Mouse (Mus musculus): ENCODE results near the gene Thsd7b.
A peak's percentile ranks its signal among the peaks of the same experiment; 100 is the strongest.
"Not testable (repeated sequence)": the region's sequence is repeated elsewhere in the genome, so short reads cannot be mapped to it uniquely, and the experiment has no call there.

Thsd7b gene

DNA sequence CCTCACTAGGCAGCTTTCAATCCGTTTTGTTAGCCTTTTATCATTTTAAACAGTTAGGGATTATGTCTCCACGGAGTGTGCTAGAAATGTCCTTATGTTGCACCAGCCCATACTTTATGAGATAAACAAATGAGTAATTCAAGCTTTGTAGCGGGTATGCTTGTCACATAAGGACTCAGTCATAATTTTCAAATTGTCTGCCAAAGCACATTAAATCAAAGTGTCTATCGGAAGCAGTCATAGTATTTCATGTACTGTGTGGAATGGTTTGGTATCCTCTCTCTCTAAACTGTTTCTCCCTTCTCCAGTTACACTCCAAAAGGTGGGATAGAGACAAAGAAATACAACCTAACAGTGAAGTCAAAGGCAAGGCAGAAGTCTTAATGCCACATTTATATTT lies 601.3 kb downstream of the Thsd7b start:
- DNase-seq, result no peak

DNA sequence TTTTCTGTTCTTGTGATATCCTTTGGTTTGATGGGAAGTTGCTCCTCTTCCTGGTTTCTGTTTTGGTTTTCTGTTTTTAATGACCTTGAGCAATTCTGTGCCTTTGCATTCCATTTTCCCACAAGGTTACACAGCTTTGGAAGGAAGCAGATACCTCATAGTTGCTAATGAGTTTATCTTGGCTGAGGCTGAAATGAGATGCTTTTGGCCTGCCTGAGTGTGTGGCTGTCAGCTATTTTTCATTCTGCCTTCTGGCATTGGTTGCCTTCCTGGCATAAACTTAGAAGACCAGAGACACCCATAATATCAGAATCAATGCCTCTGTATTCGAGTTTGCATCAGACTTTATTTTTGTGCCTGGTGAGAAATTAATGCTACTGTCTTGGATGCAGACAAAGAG lies 614.8 kb downstream of the Thsd7b start:
- DNase-seq, result no peak

DNA sequence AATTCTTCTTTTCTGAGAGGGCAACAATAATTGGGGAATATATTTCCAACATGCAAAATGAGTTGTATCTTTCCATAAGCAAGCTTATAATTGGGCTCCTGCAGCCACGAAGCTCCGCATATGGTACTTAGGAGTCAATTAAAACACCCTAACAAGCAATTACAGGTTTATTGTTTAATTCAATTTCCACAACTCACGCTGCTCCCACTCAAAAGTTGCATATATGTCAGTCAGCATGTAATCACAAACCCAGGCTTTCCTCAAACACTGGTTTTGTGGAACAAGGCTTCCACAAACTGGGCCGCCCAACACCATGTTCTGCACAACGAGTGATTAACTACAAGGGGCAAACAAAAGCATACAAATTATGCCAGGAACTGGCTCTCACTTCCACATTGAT lies 625.0 kb downstream of the Thsd7b start:
- DNase-seq, result no peak

DNA sequence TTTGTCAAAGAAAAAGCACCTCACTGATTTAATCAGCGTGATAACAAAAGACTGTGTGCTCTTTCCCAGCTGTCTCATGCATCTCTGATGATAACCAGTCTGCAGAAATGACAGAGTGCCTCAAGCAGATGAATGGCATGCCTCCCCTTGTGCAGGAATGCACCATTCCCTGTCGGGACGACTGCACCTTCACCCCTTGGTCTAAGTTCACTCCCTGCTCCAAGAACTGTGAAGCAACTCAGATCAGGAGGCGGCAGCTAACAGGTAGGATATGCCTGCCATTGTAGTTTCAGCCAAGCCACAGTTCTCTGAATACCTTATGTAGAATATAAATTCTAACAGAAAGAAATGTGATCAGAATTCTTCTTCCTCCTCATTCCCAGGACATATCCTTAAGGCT lies 642.4 kb downstream of the Thsd7b start:
- DNase-seq, result peak; percentile 23 to 36

DNA sequence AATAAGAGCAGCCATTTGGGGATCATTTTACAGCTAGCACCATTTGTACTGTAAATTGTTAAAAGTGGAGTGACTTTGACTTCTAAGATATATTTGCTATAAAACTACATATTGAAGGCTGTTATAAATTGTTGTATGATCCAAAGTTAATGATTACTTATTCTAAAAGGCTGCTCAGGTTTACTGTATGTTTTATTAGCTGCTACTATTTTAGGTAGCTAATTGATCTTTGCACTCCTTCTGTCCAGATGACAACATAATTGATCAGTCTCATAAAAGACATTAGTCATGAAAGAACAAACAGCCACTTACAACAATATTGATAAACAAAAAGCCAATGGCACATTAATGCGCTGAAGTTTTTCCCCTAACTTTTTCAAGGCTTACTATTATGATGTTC lies 644.5 kb downstream of the Thsd7b start:
- DNase-seq, result no peak

DNA sequence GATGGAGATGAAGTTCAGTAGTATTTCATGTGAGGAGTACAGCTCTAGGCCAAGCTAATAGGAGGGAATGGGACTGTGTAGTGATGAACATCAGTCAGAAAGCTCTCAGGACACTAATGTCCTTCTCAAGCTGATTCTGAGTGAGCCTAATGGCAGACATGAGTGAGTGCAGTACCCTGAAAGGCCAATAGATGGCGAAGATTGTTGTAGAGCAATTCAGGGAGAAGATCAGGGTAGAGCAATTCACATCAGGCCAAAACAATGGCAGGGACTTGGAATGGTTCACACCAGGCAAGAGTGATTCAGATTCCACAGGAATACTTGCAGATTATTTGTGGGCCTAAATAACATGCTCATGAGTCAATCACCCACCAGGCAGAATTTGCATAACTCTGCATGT lies 646.3 kb downstream of the Thsd7b start:
- peak in 1 of 2 experiments; percentile 48 for DNase-seq

DNA sequence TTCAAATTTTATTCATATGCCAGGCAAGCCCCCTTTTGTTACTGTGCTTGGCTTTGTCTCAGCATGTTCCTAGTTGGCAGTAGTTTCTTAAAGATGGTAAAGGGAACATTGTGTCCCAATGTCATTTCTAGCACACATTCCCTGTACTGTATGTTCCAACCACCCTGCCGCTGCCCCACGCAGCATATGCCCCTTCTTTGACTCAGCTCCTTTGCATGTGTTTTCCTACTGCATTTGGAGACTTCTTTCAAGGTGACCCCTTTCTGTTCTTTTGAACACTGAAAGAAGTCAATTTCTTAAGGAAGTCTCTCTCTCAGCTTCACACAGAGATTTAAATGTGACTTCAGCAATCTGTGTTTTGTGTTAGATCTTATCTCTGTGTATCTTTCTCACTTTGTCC lies 657.9 kb downstream of the Thsd7b start:
- DNase-seq, result no peak

DNA sequence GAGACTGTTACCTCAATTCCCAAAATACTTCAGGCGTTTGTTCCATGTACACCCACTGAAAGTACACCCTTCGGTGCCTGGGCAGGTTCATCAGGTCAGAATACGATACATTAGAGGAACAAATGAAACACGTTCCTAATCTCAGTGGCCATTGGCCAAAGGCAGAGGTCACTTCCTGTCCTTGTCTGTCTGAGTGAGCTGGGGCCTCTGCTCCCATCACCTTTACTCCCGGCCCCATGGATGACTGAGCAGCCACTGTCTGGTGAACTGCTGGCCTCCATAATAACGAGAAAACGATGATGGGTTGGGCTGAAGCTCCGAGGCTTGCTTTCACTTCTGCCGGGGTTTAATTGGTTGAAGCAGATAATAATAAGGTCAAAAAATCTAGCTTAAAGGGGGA lies 670.0 kb downstream of the Thsd7b start:
- peak; percentile 43 to 64 for DNase-seq

DNA sequence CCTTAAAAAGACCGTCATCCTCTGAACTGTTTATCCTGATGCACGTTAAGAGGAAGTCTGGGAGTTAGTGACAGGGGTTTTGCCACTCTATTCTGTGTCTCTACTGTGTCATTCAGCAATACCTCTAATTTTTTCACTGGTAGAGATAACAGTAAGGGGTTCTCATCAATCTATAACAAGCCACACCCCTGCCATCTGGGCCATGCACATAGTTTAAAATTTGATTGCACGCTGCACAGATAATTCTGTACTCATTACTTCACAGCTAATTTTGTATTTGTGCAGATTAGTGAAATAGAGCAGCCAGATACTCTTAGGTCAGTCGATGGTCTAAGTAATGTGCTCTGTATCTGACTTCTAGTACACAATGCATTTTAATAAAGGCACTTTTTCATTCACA lies 673.9 kb downstream of the Thsd7b start:
- no peak for DNase-seq

DNA sequence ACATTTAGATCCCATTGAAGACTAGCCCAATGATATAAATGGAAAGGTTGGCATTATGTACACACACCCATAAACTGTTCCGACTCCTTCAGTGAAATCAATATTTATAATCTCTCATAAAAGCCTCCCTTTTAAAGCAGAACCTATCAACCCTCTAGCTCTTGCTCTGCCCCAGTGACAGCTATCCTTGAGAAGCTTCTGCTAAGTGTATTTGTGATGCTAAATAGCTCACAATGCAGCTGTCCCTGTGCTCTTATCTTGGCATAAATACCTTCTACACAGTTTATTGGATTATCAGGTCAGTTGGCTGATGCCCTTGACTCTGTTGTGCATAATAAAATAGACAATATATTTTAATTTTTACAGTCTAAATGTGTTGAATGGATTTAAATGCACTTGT lies 682.4 kb downstream of the Thsd7b start:
- no peak for DNase-seq

DNA sequence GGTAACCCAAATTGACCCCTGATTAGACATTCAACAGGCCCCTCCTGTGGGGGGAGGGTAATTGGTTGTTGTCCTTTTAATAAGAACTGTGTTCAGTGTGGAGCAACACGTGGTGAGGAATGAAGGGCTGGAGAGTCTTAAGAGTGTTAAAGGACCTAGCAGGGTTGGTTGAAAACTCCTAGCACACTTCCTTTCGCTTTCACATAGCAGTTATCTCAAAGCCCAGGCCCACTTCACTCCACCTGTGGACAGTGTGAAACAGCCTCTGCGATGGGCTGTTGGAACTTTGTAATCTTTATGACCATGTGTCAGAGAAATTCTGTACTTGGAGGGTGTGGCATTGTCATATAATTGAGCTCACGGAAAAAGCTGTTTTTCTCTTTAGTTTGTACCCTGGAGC lies 683.5 kb downstream of the Thsd7b start:
- DNase-seq, result no peak

DNA sequence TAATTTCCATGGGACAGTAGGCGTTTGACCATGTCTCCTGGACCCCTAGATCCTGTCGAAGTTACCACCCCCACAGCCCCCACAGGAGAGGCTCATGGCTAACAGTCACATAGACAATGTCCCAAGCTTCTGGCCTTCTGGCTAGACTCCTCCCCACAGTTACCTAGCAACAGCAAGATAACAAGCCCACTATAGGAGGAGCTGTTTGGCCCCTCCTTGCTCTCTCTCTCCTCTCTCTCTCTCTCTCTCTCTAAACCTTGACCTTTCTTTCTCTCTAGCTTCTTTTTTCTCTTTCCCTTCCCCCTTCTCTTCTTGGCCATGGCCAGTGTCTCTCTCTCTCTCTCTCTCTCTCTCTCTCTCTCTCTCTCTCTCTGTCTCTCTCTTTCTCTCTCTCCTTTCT lies 686.2 kb downstream of the Thsd7b start:
- DNase-seq, result peak in 1 of 2 experiments; percentile 35

DNA sequence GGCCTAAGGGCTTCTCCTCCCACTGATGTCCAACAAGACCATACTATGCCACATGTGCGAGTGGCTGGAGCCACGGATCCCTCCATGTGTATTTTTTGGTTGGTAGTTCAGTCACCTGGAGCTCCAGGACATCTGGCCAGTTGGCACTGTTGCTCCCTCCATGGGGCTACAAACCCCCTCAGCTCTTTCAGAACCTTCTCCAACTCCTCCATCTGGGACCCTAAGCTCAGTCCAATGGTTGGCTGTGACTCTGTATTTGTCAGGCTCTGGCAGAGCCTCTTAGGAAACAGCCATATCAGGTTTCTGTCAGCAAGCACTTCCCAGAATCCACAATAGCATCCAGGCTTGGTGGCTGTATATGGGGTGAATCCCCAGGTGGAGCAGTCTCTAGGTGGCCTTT lies 690.1 kb downstream of the Thsd7b start:
- DNase-seq, result no peak

DNA sequence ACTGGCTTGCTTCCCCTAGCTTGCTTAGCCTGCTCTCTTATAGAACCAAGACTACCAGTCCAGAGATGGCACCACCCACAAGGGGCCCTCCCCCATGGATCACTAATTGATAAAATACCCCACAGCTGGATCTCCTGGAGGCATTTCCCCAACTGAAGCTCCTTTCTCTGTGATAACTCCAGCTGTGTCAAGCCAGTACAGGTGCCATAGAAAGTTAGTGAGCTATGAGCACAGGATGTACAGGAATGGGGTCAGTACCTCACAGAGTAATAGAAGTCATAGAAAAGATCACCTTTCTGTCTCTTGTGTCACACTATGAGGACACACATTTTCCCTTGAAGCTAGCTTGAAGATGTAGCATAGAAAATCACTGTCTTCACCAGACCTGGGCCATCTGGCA lies 716.1 kb downstream of the Thsd7b start:
- DNase-seq, result not testable (repeated sequence)

DNA sequence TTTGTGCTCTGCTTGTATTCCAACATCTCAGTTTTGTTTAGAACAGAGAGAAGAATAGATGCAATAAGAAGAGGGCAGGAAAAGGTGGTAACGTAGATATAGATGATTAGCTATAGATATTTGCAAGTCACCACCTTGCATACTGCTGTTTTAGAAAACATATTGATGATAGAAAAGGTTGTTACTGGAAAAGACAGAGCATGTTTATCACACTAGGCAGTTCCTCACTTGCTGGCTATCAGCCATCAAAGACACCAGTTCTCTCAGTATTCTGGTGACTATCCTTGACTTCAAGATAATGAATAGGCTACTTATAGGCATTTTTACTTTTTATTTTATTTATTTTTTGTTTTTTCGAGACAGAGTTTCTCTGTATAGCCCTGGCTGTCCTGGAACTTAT lies 717.7 kb downstream of the Thsd7b start:
- no peak for DNase-seq

DNA sequence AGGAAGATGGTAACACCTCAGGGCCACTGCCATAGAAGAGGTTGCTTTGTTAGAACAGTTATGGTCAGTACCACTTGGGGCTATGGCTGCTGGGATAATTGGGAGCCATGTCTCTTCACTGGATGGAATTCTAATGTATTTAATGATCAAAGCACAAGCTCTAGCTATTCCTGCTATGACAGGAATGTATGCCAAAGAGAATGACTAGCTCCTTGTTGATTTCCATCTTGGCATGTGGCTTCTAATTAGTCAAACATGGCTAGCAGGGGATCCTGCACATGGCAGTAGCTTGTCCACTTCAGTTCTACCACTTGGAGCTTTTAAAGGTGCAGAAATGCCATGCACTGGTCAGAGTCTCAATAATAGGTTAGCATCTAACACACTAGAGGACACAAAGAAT lies 781.9 kb downstream of the Thsd7b start:
- no peak for DNase-seq

DNA sequence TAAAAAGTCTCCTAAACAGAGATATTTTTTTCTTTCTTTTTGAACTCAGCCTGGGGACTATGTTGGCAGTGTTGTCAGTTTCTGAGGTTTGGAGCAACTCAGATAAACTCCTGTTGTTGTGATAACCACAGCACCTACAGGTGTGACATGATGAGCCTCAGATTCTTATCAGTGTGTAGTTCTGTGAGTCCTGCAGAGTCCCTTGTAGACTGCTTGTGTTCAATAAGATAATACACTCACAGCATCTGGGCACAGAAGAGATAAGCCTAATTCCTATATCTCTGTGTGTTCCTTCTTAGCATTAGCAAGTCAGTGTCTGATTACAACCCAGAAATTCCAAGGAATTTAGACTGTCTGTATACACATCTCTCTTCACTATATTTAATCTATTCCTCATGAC lies 789.0 kb downstream of the Thsd7b start:
- DNase-seq, result no peak

DNA sequence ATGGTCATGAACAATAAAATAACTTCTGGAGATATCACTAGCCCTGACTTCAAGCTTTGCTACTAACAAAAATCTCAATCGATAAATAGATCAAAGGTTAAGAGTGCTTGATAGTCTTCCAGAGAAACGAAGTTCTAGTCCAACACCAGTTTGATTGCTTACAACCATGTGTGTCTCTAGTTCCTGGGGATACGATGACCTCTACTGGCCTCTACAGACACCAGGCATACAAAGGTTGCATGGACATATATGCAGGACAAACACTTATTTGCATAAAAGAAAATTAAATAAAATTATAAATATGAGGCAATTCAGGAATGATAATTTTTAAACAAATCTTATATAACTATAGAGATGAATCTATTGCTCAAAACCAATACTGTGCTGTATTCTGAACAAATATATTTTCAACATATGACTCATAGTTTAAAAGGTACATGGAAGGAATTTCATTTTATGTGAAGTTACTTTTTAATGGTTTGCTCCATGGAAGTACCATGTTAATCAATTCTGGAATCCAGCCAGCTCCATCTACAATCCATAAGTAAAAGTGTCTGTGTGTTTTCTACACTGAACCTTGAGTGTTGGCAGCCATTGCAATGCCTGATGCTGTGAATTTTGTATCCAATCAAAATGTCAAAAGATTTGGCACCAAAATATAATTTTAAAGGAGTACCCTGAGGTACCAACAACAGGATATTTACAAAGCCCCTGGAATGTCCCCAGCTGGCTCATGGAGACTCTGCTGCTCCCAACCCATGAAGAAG lies 793.3 kb downstream of the Thsd7b start:
- no peak for DNase-seq

DNA sequence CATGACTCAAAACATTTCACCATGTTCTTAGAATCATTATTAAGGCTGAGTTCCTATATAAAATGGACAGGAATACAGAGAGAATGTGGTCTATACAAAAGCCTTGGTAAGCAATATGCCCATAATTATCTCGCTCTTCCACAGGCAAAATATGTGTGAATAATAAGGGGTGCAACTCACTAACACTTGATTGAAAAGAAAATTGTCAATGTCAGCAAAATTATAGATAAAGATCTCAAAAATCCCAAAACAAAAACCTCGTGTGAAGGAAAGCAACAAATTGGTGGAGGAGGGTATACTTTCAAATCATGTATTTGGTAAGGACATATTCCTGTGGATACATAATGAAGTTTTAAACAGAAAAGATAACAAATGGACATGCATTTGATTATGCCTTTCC lies 810.7 kb downstream of the Thsd7b start:
- DNase-seq, result no peak

DNA sequence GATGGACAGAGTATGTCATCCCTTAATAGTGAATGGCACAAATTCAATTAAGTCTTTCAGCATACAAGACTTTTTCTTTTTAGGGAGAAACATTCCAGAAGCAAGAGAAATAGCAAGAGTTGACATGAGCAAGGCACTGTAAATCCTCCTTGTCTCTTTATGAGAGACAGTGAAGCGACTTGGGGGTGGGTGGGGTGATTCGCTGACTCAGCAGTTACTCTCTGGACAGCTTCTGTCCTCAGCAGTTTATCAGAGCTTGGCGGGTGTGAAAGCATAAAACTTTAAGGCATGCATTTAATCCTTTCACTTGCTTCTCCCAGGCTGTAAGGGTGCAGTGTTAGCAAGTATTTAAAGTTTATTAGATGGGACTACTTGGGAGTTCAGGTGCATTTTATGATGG lies 812.1 kb downstream of the Thsd7b start:
- no peak for DNase-seq

DNA sequence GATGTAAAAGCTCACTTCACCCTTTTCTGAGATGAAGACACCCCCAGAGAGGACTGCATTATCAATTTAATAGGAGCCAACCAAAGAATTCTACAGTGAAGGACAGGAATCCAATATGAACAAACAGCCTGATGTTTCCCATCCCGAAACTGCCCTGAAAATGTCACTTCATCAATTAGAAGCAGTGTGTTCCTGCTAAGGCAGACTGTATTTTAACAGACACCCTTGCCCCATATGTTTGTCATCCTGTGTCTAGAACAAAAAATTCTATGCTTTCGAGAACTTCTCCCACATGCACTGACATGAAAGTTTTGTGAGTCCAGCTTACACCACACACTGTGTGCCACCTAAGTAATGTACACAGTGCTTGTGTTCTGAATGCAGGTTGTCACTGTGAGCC lies 812.8 kb downstream of the Thsd7b start:
- DNase-seq, result no peak

DNA sequence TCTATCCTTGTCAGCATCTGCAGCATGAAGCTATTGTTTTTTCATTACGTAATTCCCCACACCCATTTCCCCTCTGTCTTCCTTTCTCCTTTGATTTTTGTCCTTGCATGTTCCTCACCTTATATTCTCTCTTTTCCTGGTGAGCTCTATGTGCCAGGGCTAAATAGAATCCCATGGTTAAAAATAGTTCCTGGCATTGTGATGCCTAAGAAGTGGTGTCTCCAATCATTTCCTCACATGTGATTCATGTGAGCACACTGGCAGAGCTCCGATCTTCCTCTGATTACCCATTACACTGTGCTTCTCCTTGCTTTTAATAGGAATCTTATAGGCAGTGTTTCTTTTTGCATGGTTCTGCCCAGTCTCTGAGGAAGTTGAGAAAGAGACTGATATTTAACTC lies 826.1 kb downstream of the Thsd7b start:
- no peak for DNase-seq

DNA sequence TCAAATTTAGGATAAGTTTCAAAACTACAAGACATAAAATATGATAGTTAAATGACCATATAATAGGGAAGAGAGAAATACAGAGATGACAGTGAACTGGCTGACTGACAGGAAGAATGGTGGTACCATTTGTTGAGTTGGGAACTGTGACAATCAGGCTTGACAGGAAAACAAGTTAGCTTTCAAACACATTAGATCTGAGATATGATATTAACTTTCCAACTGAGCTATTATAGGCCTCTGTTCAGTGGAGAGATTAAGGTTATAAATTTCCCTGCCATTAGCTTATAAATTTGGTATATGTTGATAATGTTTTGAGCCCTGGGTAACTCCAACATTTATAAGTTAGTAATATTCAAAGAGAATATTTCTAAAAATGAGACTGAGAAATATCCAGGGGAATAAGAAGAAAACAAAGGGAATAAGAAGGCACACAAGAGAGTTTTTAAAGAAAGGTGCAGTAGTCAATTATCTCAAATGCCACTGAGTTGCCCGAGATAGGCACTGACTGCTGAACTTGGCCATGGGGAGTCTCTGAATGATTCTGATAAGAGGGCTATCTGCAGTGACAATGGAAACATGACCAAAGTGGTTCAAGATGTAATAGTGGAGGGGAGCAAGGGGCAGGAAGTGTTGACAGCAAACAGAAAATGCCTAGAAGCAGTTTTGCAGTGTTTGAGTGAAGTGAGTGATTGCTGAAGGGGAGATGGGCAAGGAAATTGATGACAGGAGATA lies 839.6 kb downstream of the Thsd7b start:
- DNase-seq, result no peak

DNA sequence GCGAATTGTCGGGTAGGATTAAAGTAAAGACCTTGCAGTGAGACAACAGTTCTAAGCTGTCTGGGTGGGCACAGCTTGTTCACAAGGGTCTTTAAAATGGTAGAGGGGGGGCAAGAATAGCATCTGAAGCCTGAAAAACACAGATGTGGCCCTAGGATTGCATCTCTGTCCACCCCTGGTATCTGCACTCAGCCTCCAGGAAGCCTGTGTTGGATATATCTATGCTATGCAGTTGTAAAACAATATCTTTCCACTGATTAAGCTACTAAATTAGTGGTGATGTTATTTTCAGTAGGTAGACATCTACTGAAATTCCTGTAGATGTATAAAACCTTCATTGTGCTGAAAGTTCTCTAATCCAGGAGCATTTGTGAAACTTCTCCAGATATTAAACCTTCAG lies 840.4 kb downstream of the Thsd7b start:
- DNase-seq, result no peak

DNA sequence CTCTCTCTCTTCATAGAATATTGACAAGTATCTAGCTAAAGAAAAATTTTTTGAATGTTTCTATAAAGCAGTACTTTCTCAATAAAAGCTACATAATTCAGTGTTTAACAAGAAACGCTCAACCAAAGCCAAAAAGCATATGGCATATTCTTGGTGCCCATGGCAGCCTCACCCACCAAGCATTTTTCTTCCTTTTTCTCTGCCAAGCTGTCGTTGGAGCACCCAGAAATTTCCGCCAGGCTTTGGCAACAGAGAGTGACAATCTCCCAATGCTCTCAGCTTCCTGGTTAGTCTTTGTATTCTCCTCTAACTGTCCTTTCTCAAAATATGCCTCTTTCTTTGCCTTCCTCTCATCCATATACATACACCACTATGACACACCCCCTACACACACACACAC lies 857.8 kb downstream of the Thsd7b start:
- no peak for DNase-seq

Data from kidney, postnatal 25 days (tissue).